Mouse (Mus musculus): ENCODE measurements around the gene Tubd1. TPM values are rescaled to one million over a fixed set of nuclear protein-coding genes. Genes with fewer than 3 reads are reported as not detected.

The Tubd1 gene
- polyA plus RNA-seq, 1 experiment from 2014 or later: 8.4 TPM

- 82% methylated on average over 1 of the region's 1 CpGs for WGBS
- Histone ChIP-seq H3K36me3 (ENCODE audit: insufficient read depth, low read length) (peaks cover 4% of the 10 kb centered on the region; the same call in 1 of the 2 replicates), H3K4me1 (replicated peaks; ENCODE audit: insufficient read depth, low read length) (no peaks in the 10 kb centered on the region), H3K9me3 (replicated peaks; ENCODE audit: low read length) (no peaks in the 10 kb centered on the region), H3K4me2 (ENCODE audit: low read length) (no peak overlapping the region), H3K4me3 (replicated peaks; ENCODE audit: low read depth, low read length) (no peak overlapping the region), H3K27me3 (ENCODE audit: insufficient read depth, low read length) (no peaks in the 10 kb centered on the region), H3K27ac (no peak overlapping the region), H3K9ac (ENCODE audit: low read depth, low read length) (no peak overlapping the region)
- ATAC-seq (replicated peaks; ENCODE audit: low FRiP score, low read depth) (no peak), DNase-seq (ENCODE audit: low spot score) (no peak)
- TF ChIP-seq CTCF (IDR thresholded peaks at IDR 0.05; ENCODE audit: low read depth): no peak
Observed at GRCm38 (mm10) chr11:86598572-86598971, 53.8 kb downstream of the Tubd1 start.

- no peak overlapping the region for H3K4me2 ChIP-seq (ENCODE audit: low read length)
- no peak overlapping the region for H3K9ac ChIP-seq (ENCODE audit: low read depth, low read length)
- WGBS: 66% methylated on average over 4 of the region's 4 CpGs
- H3K4me1 ChIP-seq (replicated peaks; ENCODE audit: insufficient read depth, low read length): no peaks in the 10 kb centered on the region
- ATAC-seq (replicated peaks; ENCODE audit: low FRiP score, low read depth) (no peak), DNase-seq (ENCODE audit: low spot score) (no peak)
- H3K36me3 ChIP-seq (ENCODE audit: insufficient read depth, low read length): peaks cover 4% of the 10 kb centered on the region; the same call in 1 of the 2 replicates
- H3K27ac ChIP-seq: 0 out of 2 replicates have a peak overlapping the region, but pooled peaks have one; percentile 13
- H3K27me3 ChIP-seq (ENCODE audit: insufficient read depth, low read length): no peaks in the 10 kb centered on the region
- H3K4me3 ChIP-seq (replicated peaks; ENCODE audit: low read depth, low read length): no peak overlapping the region
- no peaks in the 10 kb centered on the region for H3K9me3 ChIP-seq (replicated peaks; ENCODE audit: low read length)
- TF ChIP-seq CTCF (IDR thresholded peaks at IDR 0.05; ENCODE audit: low read depth): no peak
Observed at GRCm38 (mm10) chr11:86599378-86600208, 54.8 kb downstream of the Tubd1 start.

GRCm38 (mm10) chr11:86600209-86600557, 55.4 kb downstream of the Tubd1 start:
- Histone ChIP-seq H3K4me2 (ENCODE audit: low read length) (no peak overlapping the region), H3K9me3 (replicated peaks; ENCODE audit: low read length) (no peaks in the 10 kb centered on the region), H3K27me3 (ENCODE audit: insufficient read depth, low read length) (no peaks in the 10 kb centered on the region), H3K27ac (0 out of 2 replicates have a peak overlapping the region, but pooled peaks have one; percentile 13), H3K4me1 (replicated peaks; ENCODE audit: insufficient read depth, low read length) (no peaks in the 10 kb centered on the region), H3K4me3 (replicated peaks; ENCODE audit: low read depth, low read length) (no peak overlapping the region), H3K9ac (ENCODE audit: low read depth, low read length) (no peak overlapping the region), H3K36me3 (ENCODE audit: insufficient read depth, low read length) (peaks cover 4% of the 10 kb centered on the region; the same call in 1 of the 2 replicates)
- ATAC-seq (replicated peaks; ENCODE audit: low FRiP score, low read depth) (no peak), DNase-seq (ENCODE audit: low spot score) (no peak)
- WGBS: 75% methylated on average over 7 of the region's 7 CpGs
- no peak for TF ChIP-seq CTCF (IDR thresholded peaks at IDR 0.05; ENCODE audit: low read depth)

- no peak overlapping the region for H3K27ac ChIP-seq
- H3K4me3 ChIP-seq (replicated peaks; ENCODE audit: low read depth, low read length): no peak overlapping the region
- no peaks in the 10 kb centered on the region for H3K4me1 ChIP-seq (replicated peaks; ENCODE audit: insufficient read depth, low read length)
- no peak overlapping the region for H3K9ac ChIP-seq (ENCODE audit: low read depth, low read length)
- no peak for TF ChIP-seq CTCF (IDR thresholded peaks at IDR 0.05; ENCODE audit: low read depth)
- H3K27me3 ChIP-seq (ENCODE audit: insufficient read depth, low read length): no peaks in the 10 kb centered on the region
- no peaks in the 10 kb centered on the region for H3K9me3 ChIP-seq (replicated peaks; ENCODE audit: low read length)
- no peak overlapping the region for H3K4me2 ChIP-seq (ENCODE audit: low read length)
- DNase-seq (ENCODE audit: low spot score): no peak
- ATAC-seq (replicated peaks; ENCODE audit: low FRiP score, low read depth): no peak
- peaks cover 11% of the 10 kb centered on the region; the same call in 1 of the 2 replicates for H3K36me3 ChIP-seq (ENCODE audit: insufficient read depth, low read length)
- WGBS: 47% methylated on average over 3 of the region's 3 CpGs
Observed at GRCm38 (mm10) chr11:86602116-86602515, 57.3 kb downstream of the Tubd1 start.

GRCm38 (mm10) chr11:86603719-86604118, 58.9 kb downstream of the Tubd1 start:
- no peaks in the 10 kb centered on the region for H3K27me3 ChIP-seq (ENCODE audit: insufficient read depth, low read length)
- TF ChIP-seq CTCF (IDR thresholded peaks at IDR 0.05; ENCODE audit: low read depth): no peak
- 81% methylated on average over 1 of the region's 1 CpGs for WGBS
- ATAC-seq (replicated peaks; ENCODE audit: low FRiP score, low read depth) (no peak), DNase-seq (ENCODE audit: low spot score) (no peak)
- H3K4me1 ChIP-seq (replicated peaks; ENCODE audit: insufficient read depth, low read length): no peaks in the 10 kb centered on the region
- no peak overlapping the region for H3K27ac ChIP-seq
- no peak overlapping the region for H3K4me2 ChIP-seq (ENCODE audit: low read length)
- no peak overlapping the region for H3K4me3 ChIP-seq (replicated peaks; ENCODE audit: low read depth, low read length)
- H3K9ac ChIP-seq (ENCODE audit: low read depth, low read length): no peak overlapping the region
- H3K36me3 ChIP-seq (ENCODE audit: insufficient read depth, low read length): peaks cover 7% of the 10 kb centered on the region; the same call in 1 of the 2 replicates
- H3K9me3 ChIP-seq (replicated peaks; ENCODE audit: low read length): no peaks in the 10 kb centered on the region

GRCm38 (mm10) chr11:86604289-86604688, 59.5 kb downstream of the Tubd1 start:
- H3K27ac ChIP-seq: no peak overlapping the region
- no peak for TF ChIP-seq CTCF (IDR thresholded peaks at IDR 0.05; ENCODE audit: low read depth)
- 94% methylated on average over 3 of the region's 3 CpGs for WGBS

More at GRCm38 (mm10) chr11:86604289-86604688, 59.5 kb downstream of the Tubd1 start:
- no peaks in the 10 kb centered on the region for H3K27me3 ChIP-seq (ENCODE audit: insufficient read depth, low read length)
- no peaks in the 10 kb centered on the region for H3K9me3 ChIP-seq (replicated peaks; ENCODE audit: low read length)
- H3K4me2 ChIP-seq (ENCODE audit: low read length): no peak overlapping the region
- no peak for DNase-seq (ENCODE audit: low spot score)
- ATAC-seq (replicated peaks; ENCODE audit: low FRiP score, low read depth): no peak
- H3K9ac ChIP-seq (ENCODE audit: low read depth, low read length): no peak overlapping the region
- no peak overlapping the region for H3K4me3 ChIP-seq (replicated peaks; ENCODE audit: low read depth, low read length)
- peaks cover 7% of the 10 kb centered on the region; the same call in 1 of the 2 replicates for H3K36me3 ChIP-seq (ENCODE audit: insufficient read depth, low read length)
- H3K4me1 ChIP-seq (replicated peaks; ENCODE audit: insufficient read depth, low read length): no peaks in the 10 kb centered on the region
